Mouse (Mus musculus) adrenal gland, postnatal 10 days (tissue): ENCODE results near the gene Smim17. TPM values are rescaled to one million over a fixed set of nuclear protein-coding genes. Genes with fewer than 3 reads are reported as not detected.
A peak's percentile ranks its signal among the peaks of the same experiment; 100 is the strongest.
"Not testable (repeated sequence)": the region's sequence is repeated elsewhere in the genome, so short reads cannot be mapped to it uniquely, and the experiment has no call there.

Experiments
- DNase-seq: peaks from one replicate; pipeline ENCODE4 v3.0.0; 2021; ENCODE audit warnings: mixed read lengths
- long read RNA-seq, 2 experiments: library from polyadenylated mRNA; stranded (forward); transcript quantifications; one replicate each; pipeline ENCODE4 v2.0.0; 2021
- total RNA-seq, 2 experiments: library from RNA; stranded (reverse); gene quantifications; 2 replicates each; pipeline ENCODE4 v1.2.3; 2021

Gene Smim17
- total RNA-seq = under 1 TPM; 0.21 to 0.36 TPM
- long read RNA-seq, experiment 1 = 0 reads
- long read RNA-seq, experiment 2 = 0 reads

DNA sequence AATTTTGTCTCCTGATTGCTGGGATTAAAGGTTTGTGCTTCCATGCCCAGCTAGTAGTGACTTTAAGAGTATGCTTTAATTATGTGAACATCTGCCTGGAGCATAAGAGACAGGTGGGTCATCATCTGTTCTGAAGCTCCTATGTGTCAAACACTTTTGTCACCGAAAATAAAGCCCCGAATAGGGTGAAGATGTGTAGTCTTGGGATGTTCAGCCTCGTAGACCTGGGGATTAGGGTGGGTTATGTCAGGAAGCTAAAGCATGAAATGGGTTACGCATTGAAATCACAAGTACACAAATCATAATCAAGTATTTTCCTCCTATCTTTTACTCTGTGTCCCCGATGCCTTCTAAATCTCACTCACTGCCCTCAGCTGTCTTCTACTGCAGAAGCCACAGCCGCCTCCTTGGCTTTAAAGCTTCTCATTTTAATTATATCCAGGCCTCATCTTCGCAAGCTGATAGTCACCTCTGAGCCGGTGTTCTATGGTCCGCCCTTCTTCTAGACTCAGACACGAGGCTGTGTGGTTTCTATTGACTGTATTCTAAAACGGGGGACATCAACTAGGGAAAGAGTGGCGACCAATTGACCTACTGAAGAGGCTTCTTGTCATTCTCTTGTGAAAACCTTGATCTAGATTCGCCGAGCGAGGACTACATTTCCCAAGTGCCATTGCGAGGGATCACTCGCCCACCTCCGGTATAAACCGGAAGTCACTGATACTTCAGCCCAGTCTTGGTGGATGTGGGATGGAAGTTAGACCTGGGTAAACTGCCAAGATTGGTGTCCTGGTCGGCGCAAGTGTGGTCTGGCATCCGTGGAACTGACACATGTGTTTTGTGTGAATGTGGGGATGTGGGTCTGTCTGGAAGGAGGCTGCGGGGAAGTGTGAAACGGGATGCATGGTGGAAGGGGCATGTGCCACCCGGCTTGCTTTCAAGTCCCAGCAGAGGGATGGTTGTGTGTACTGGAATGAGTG is at the start of gene Smim17:
TSS of gene Smim17 (plus strand) at position 720 of the 980 bp plus-strand sequence.
- peak; percentile 72 for DNase-seq

GRCm38 (mm10) chr7:6358121-6358520 is 40.4 kb upstream of the Smim17 start:
- DNase-seq = no peak

GRCm38 (mm10) chr7:6358937-6359590 is 39.5 kb upstream of the Smim17 start:
- peak; percentile 28 for DNase-seq

DNA sequence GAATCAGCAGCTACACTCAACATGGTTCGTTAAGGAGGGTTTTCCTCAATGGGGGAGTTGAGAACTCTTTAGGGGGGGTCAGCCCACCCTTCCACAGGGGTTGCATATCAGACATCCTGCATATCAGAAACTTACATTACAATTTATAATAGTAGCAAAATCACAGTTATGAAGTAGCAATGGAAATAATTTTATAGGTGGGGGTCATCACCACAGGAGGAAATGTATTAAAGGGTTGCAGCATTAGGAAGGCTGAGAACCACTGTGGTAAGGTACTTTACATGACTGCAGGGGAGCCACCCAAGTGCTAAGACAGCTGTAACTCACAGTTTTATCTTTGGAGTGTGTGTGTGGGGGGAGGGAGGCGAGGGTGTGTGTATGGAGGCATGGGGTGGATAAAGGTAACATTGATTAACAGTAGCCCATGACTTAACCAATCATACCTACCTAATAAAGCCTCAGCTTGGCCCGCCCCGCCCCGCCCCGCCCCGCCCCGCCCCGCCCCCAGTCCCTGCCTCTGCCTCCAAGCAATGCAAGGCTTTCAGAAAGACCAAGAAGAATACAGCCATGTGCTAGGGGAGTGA is 37.9 kb upstream of the Smim17 start:
- no peak for DNase-seq

GRCm38 (mm10) chr7:6361756-6362155 is 36.8 kb upstream of the Smim17 start:
- DNase-seq = no peak

DNA sequence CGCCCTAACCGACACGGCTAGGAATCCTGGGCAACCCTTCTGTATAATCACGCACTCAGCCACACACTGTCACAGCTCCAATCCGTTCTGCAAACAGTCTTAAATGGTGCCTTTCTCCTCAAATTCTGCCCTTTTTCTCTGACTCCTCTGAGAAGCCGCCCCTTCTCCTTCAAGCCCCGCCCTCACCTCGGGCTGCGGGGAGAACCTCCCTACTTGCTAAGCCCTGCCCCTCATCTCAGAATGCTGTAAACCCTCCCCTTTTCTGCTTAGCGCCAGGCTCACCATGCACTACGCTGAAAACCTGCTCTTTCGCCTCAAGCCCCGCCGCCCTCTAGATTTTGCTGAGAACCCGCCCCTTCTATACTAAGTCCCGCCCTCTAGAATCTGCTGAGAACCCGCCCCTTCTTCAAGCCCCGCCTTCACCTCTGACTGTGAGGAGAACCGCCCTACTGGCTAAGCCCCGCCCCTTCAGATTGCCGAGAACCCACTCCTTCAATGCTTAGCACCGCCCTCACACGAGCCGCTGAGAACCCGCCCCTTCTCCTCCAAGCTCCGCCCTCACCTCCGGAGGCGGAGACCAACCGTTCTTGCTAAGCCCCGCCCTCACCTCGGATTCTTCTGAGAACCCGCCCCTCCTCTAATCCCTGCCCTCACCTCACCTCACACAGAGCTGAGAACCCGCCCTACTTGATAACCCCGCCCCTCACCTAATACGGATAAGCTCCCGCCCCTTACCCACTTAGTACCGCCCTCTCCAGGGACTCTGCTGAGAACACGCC is 36.1 kb upstream of the Smim17 start:
- peak; percentile 99 for DNase-seq

DNA sequence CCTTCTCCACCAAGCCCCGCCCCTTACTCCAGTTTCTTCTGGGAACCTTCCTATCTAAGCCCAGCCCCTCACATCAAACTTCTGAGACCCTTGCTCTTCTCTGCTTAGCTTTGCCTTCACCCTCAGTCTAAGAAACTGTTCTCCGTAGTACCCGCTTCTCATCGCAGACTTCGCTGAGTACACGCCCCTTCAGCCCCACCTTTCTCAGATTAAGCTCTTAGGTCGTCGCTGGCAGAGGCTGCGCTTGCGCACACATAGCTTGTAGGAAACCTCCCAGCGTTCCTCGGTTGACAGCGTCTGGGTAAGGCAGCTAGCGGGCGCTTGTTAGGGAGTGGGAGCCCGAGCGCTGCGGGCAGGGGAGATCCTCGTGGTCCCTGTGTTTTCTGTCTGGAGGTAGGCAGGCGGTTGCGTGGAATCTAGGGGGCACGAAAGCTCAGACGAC is 35.4 kb upstream of the Smim17 start, which contains the start of gene Zfp78:
TSS of gene Zfp78 (plus strand) at position 234 of the 442 bp plus-strand sequence.
- DNase-seq = peak; percentile 86

DNA sequence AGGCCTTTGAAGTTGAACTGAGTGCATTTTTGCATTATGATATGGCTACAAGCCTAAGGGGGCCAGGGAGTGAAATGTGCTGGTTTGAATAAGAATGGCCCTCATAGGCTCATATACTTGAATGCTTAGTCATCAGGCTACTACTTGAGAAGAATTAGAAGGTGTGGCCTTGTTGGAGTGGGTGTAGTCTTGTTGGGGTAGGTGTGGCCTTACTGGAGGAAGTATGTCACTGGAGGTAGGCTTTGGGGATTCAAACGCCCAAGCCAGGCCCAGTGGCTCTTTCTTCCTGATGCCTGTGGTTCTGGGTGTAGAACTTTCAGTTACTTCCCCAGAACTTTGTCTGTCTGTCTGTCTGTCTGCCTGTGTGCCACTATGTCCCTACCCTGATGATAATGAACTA is 33.8 kb upstream of the Smim17 start:
- DNase-seq = no peak

GRCm38 (mm10) chr7:6367185-6367584 is 31.3 kb upstream of the Smim17 start:
- DNase-seq = no peak

GRCm38 (mm10) chr7:6368146-6368545 is 30.4 kb upstream of the Smim17 start:
- not testable (repeated sequence) for DNase-seq

GRCm38 (mm10) chr7:6369460-6369859 is 29.1 kb upstream of the Smim17 start:
- no peak for DNase-seq

GRCm38 (mm10) chr7:6372993-6373392 is 25.5 kb upstream of the Smim17 start:
- no peak for DNase-seq

DNA sequence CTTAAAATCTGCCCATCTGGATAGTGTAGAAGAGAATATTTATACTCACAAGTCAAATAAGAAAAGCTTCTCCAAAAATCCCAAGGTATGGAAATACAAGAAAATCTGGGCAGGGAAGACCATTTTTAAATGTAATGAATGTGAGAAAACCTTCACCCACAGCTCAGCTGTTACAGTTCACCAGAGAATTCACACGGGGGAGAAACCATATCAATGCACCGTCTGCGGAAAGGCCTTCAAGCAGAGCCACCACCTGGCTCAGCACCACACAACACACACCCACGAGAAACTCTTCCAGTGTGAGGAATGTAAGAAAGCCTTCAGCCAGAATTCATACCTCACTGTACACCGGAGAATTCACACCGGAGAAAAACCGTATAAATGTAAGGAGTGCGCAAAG is 20.1 kb upstream of the Smim17 start:
- DNase-seq = no peak

- no peak for DNase-seq
Measured at GRCm38 (mm10) chr7:6381431-6381830, 17.1 kb upstream of the Smim17 start.

- DNase-seq = peak; percentile 98
Measured at GRCm38 (mm10) chr7:6383044-6383455, 15.5 kb upstream of the Smim17 start, which contains the start of gene Zfp28. Zfp28 (plus strand) TSS chr7:6383295.

DNA sequence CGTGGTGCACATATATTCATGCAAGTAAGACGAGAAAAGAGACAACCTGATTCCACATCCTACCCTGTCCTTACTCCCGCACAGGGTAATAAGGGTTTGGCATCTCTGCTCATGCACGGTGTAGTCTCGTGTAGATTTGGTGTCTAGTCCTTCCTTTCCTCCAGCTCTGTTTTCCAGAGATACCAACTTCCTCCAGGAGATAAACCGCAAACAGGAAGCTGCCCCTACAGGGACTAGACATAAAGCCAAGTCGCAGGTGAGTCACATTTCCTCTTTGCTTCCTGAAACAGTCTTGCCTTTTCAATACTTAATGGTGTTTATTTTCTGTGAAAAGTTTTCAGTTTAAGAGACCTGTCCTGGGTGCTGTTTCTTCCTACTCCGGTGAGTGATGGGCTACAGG is 14.5 kb upstream of the Smim17 start:
- DNase-seq = no peak

GRCm38 (mm10) chr7:6386995-6387394 is 11.5 kb upstream of the Smim17 start:
- no peak for DNase-seq

- no peak for DNase-seq
Measured at GRCm38 (mm10) chr7:6388971-6389370, 9.5 kb upstream of the Smim17 start.

GRCm38 (mm10) chr7:6389449-6389848 is 9.1 kb upstream of the Smim17 start:
- no peak for DNase-seq

DNA sequence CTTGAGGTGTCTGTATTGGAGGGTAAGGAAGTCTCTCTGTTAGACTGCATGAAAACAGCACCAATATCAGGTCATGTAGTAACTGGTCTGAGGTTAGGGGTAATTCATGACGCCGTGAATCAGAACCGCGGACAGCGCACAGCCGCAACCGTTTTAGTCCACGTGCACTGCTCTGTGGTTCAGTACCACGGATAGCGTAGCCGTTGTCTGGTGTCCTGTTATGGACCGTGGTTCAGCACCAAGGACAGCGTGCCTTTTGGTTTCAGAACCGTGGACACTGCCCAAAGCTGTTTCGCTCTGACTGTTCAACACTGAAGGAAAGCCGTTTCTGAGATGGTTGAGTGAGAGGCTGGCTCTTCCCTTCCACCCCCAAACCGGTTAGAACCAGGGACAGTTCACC is 11.5 kb downstream of the Smim17 start, which contains the start of gene Gm20715:
TSS of gene Gm20715 (plus strand) at position 235 of the 400 bp plus-strand sequence.
- peak; percentile 96 for DNase-seq

DNA sequence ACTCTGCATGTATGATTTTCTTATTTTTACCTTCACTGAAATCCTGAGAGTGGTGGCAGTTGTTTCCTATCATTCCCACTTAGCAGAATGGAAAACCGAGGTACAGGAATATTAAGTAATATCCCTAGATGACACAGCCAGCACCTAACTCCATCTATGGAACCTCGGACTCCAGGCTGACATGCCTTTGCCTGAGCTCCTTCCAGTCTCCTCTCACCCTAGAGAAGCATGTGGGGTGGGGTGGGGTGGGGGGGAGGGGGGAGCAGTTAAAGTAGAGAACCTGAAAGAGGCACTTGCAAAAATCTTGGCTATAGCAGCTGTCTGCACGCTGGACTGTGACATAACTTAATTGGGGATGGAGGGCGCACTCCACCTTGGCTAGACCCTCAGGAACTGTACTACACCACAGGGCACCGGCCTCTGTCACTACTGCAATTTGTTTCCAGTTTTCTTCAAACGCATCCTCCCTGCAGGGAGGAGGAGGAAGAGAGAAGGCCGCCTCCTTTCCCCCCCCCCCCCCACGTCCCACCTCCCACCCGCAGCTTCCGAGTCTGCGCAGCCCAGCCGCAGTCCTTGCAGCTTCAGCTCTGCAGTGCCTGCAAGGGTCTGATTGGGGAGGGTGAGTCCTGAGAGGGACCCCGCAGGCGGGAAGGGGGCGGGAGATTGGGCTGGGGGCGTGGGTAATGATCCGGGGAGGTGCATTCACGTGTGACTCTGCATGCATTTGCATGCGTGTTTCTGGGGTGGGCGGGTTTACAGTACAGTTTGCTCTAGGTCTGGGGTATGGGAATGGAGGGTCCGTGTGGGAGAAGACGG is 16.3 kb downstream of the Smim17 start:
- no peak for DNase-seq
